Mouse (Mus musculus) hindbrain, embryonic 13.5 days (tissue): Measurements from ENCODE around the gene Fbxo28. TPM values are rescaled to one million over a fixed set of nuclear protein-coding genes. Genes with fewer than 3 reads are reported as not detected.
A peak's percentile ranks its signal among the peaks of the same experiment; 100 is the strongest.
"Not testable (repeated sequence)": the region's sequence is repeated elsewhere in the genome, so short reads cannot be mapped to it uniquely, and the experiment has no call there.

Experiments used
- ATAC-seq: fragments of 200-750 bp; cut with Nextera tagmentation; 2 replicates; pipeline ENCODE4 v1.8.0; 2017; ENCODE audit warnings: moderate TSS enrichment; ENCODE audit not compliant: low FRiP score
- H3K27ac ChIP-seq: fragments of 300-500 bp; sonication (generic); 2 replicates; pipeline ENCODE4 v1.5.1; 2015; ENCODE audit warnings: inconsistent platforms, mild to moderate bottlenecking, moderate library complexity
- H3K27me3 ChIP-seq: fragments of 300-500 bp; sonication (generic); 2 replicates; pipeline ENCODE4 v1.6.1; 2015; ENCODE audit warnings: mild to moderate bottlenecking, inconsistent platforms
- H3K36me3 ChIP-seq: fragments of 300-500 bp; sonication (generic); 2 replicates; pipeline ENCODE4 v1.6.1; 2015; ENCODE audit warnings: mild to moderate bottlenecking, inconsistent platforms
- H3K4me1 ChIP-seq: fragments of 300-500 bp; sonication (generic); replicated peaks from 2 replicates; pipeline ENCODE4 v1.6.1; 2015; ENCODE audit warnings: inconsistent platforms
- H3K4me2 ChIP-seq: fragments of 300-500 bp; sonication (generic); 2 replicates; pipeline ENCODE4 v1.6.1; 2015; ENCODE audit warnings: inconsistent platforms, mild to moderate bottlenecking, moderate library complexity
- H3K4me3 ChIP-seq: fragments of 300-500 bp; sonication (generic); 2 replicates; pipeline ENCODE4 v1.5.1; 2015; ENCODE audit warnings: mild to moderate bottlenecking, inconsistent platforms
- H3K9ac ChIP-seq: fragments of 300-500 bp; sonication (generic); 2 replicates; pipeline ENCODE4 v1.6.1; 2015; ENCODE audit warnings: mild to moderate bottlenecking, inconsistent platforms
- H3K9me3 ChIP-seq: fragments of 300-500 bp; sonication (generic); 2 replicates; pipeline ENCODE4 v1.6.1; 2016; ENCODE audit warnings: inconsistent platforms
- WGBS: fragments of 180-500 bp; shearing (Covaris S2); methylation state at CpG from one replicate; pipeline ENCODE4 v1.1.7; 2015; 5-methylcytosine and 5-hydroxymethylcytosine counted together
- polyA plus RNA-seq: library from polyadenylated mRNA; unstranded; fragments of >200 nt; fragmentation: Nextera tagmentation; extraction: Ambion mirVana; gene quantifications from 2 replicates; pipeline ENCODE4 v1.2.1, GENCODE M21; 2015

Fbxo28 gene
- polyA plus RNA-seq, 1 experiment from 2014 or later, result 34.0 TPM

- no peak overlapping the region for H3K27ac ChIP-seq
- no peak for ATAC-seq
- no peaks in the 10 kb centered on the region for H3K9me3 ChIP-seq
- no peaks in the 10 kb centered on the region for H3K27me3 ChIP-seq
- WGBS, result 90% methylated on average over 6 of the region's 6 CpGs
- no peaks in the 10 kb centered on the region for H3K4me1 ChIP-seq
- H3K36me3 ChIP-seq, result no peaks in the 10 kb centered on the region
- H3K4me3 ChIP-seq, result no peak overlapping the region
- no peak overlapping the region for H3K4me2 ChIP-seq
- no peak overlapping the region for H3K9ac ChIP-seq
These were observed 39.1 kb downstream of the Fbxo28 start for GRCm38 (mm10) chr1:182302176-182302870.

GRCm38 (mm10) chr1:182297821-182298220 is 43.6 kb downstream of the Fbxo28 start:
- 94% methylated on average over 5 of the region's 5 CpGs for WGBS
- no peaks in the 10 kb centered on the region for H3K4me1 ChIP-seq
- no peaks in the 10 kb centered on the region for H3K36me3 ChIP-seq
- H3K27me3 ChIP-seq, result no peaks in the 10 kb centered on the region
- ATAC-seq, result no peak
- no peak overlapping the region for H3K4me3 ChIP-seq
- no peak overlapping the region for H3K9ac ChIP-seq
- H3K27ac ChIP-seq, result no peak overlapping the region
- H3K4me2 ChIP-seq, result no peak overlapping the region
- H3K9me3 ChIP-seq, result no peaks in the 10 kb centered on the region; the same call in 1 of the 2 replicates

GRCm38 (mm10) chr1:182297246-182297645 is 44.2 kb downstream of the Fbxo28 start:
- H3K27me3 ChIP-seq, result no peaks in the 10 kb centered on the region
- H3K4me1 ChIP-seq, result no peaks in the 10 kb centered on the region
- H3K9me3 ChIP-seq, result no peaks in the 10 kb centered on the region; the same call in 1 of the 2 replicates
- no peak overlapping the region for H3K9ac ChIP-seq
- no peak for ATAC-seq
- H3K4me2 ChIP-seq, result no peak overlapping the region
- WGBS, result 36% methylated on average over 3 of the region's 3 CpGs
- no peak overlapping the region for H3K27ac ChIP-seq
- H3K36me3 ChIP-seq, result no peaks in the 10 kb centered on the region
- no peak overlapping the region for H3K4me3 ChIP-seq

- no peaks in the 10 kb centered on the region for H3K4me1 ChIP-seq
- WGBS, result 65% methylated on average over 6 of the region's 6 CpGs
- no peak overlapping the region for H3K9ac ChIP-seq
- no peak overlapping the region for H3K27ac ChIP-seq
- H3K4me2 ChIP-seq, result no peak overlapping the region
- no peak for ATAC-seq
- no peak overlapping the region for H3K4me3 ChIP-seq
- H3K27me3 ChIP-seq, result no peaks in the 10 kb centered on the region
- H3K9me3 ChIP-seq, result no peaks in the 10 kb centered on the region; the same call in 1 of the 2 replicates
- H3K36me3 ChIP-seq, result no peaks in the 10 kb centered on the region
These were observed 44.6 kb downstream of the Fbxo28 start for GRCm38 (mm10) chr1:182296816-182297215.

- Histone ChIP-seq H3K27me3 (no peaks in the 10 kb centered on the region), H3K4me3 (no peak overlapping the region), H3K4me2 (no peak overlapping the region), H3K9ac (no peak overlapping the region), H3K9me3 (no peaks in the 10 kb centered on the region; the same call in 1 of the 2 replicates), H3K4me1 (no peaks in the 10 kb centered on the region), H3K36me3 (no peaks in the 10 kb centered on the region), H3K27ac (no peak overlapping the region)
- no peak for ATAC-seq
- WGBS, result 91% methylated on average over 6 of the region's 6 CpGs
These were observed 45.3 kb downstream of the Fbxo28 start for GRCm38 (mm10) chr1:182296141-182296540.

GRCm38 (mm10) chr1:182292291-182292690 is 49.1 kb downstream of the Fbxo28 start:
- H3K9ac ChIP-seq, result no peak overlapping the region
- no peak overlapping the region for H3K27ac ChIP-seq
- H3K4me3 ChIP-seq, result no peak overlapping the region
- no peak overlapping the region for H3K4me2 ChIP-seq
- no peaks in the 10 kb centered on the region for H3K27me3 ChIP-seq
- no peak for ATAC-seq
- H3K9me3 ChIP-seq, result no peaks in the 10 kb centered on the region; the same call in 1 of the 2 replicates
- H3K4me1 ChIP-seq, result no peaks in the 10 kb centered on the region
- no peaks in the 10 kb centered on the region for H3K36me3 ChIP-seq
- WGBS, result 86% methylated on average over 4 of the region's 4 CpGs

GRCm38 (mm10) chr1:182290741-182291140 is 50.7 kb downstream of the Fbxo28 start:
- not testable (repeated sequence) for H3K4me2 ChIP-seq, H3K27me3 ChIP-seq, H3K36me3 ChIP-seq, H3K9me3 ChIP-seq, H3K9ac ChIP-seq, ATAC-seq, H3K4me1 ChIP-seq, H3K27ac ChIP-seq, H3K4me3 ChIP-seq
- 92% methylated on average over 3 of the region's 3 CpGs for WGBS

- no peak overlapping the region for H3K27ac ChIP-seq
- no peak overlapping the region for H3K4me2 ChIP-seq
- no peaks in the 10 kb centered on the region for H3K36me3 ChIP-seq
- no peak overlapping the region for H3K9ac ChIP-seq
- no peaks in the 10 kb centered on the region for H3K27me3 ChIP-seq
- no peak overlapping the region for H3K4me3 ChIP-seq
- 61% methylated on average over 2 of the region's 2 CpGs for WGBS
- no peaks in the 10 kb centered on the region for H3K9me3 ChIP-seq
- H3K4me1 ChIP-seq, result no peaks in the 10 kb centered on the region
- ATAC-seq, result no peak
These were observed 51.6 kb downstream of the Fbxo28 start for GRCm38 (mm10) chr1:182289781-182290180.

GRCm38 (mm10) chr1:182288601-182289000 is 52.8 kb downstream of the Fbxo28 start:
- no peak overlapping the region for H3K4me2 ChIP-seq
- no peak for ATAC-seq
- 57% methylated on average over 2 of the region's 2 CpGs for WGBS
- no peak overlapping the region for H3K9ac ChIP-seq
- no peaks in the 10 kb centered on the region for H3K9me3 ChIP-seq
- H3K4me1 ChIP-seq, result no peaks in the 10 kb centered on the region
- H3K27ac ChIP-seq, result no peak overlapping the region
- no peaks in the 10 kb centered on the region for H3K36me3 ChIP-seq
- H3K27me3 ChIP-seq, result no peaks in the 10 kb centered on the region; the same call in 1 of the 2 replicates
- H3K4me3 ChIP-seq, result no peak overlapping the region

GRCm38 (mm10) chr1:182287781-182288180 is 53.6 kb downstream of the Fbxo28 start:
- no peak for ATAC-seq
- Histone ChIP-seq H3K9me3 (no peaks in the 10 kb centered on the region), H3K27ac (no peak overlapping the region), H3K27me3 (no peaks in the 10 kb centered on the region; the same call in 1 of the 2 replicates), H3K4me3 (no peak overlapping the region), H3K4me2 (no peak overlapping the region), H3K36me3 (no peaks in the 10 kb centered on the region), H3K4me1 (no peaks in the 10 kb centered on the region; the same call in 1 of the 2 replicates), H3K9ac (no peak overlapping the region)
- WGBS, result 79% methylated on average over 7 of the region's 7 CpGs

GRCm38 (mm10) chr1:182284795-182285194 is 56.6 kb downstream of the Fbxo28 start:
- WGBS, result 97% methylated on average over 2 of the region's 2 CpGs

GRCm38 (mm10) chr1:182283231-182283630 is 58.2 kb downstream of the Fbxo28 start:
- WGBS, result 60% methylated on average over 7 of the region's 7 CpGs
- H3K9ac ChIP-seq, result no peak overlapping the region

More at GRCm38 (mm10) chr1:182284795-182285194, 56.6 kb downstream of the Fbxo28 start:
- no peak for ATAC-seq
- Histone ChIP-seq H3K27ac (no peak overlapping the region), H3K36me3 (no peaks in the 10 kb centered on the region), H3K4me1 (peaks cover 21% of the 10 kb centered on the region), H3K27me3 (no peaks in the 10 kb centered on the region; the same call in 1 of the 2 replicates), H3K9ac (no peak overlapping the region), H3K9me3 (no peaks in the 10 kb centered on the region), H3K4me3 (no peak overlapping the region), H3K4me2 (no peak overlapping the region)

More at GRCm38 (mm10) chr1:182283231-182283630, 58.2 kb downstream of the Fbxo28 start:
- H3K27me3 ChIP-seq, result no peaks in the 10 kb centered on the region; the same call in 1 of the 2 replicates
- H3K4me1 ChIP-seq, result peaks cover 21% of the 10 kb centered on the region
- peaks cover 11% of the 10 kb centered on the region for H3K36me3 ChIP-seq
- H3K27ac ChIP-seq, result no peak overlapping the region
- peak overlapping the region; percentile 81; the same call in 1 of the 2 replicates for H3K4me3 ChIP-seq
- H3K4me2 ChIP-seq, result peak overlapping the region; percentile 84
- H3K9me3 ChIP-seq, result no peaks in the 10 kb centered on the region
- 0 out of 2 replicates have a peak, but pooled peaks have one; percentile 9 for ATAC-seq
